Mouse (Mus musculus): ENCODE data around the gene Pdxdc1. TPM values are rescaled to one million over a fixed set of nuclear protein-coding genes. Genes with fewer than 3 reads are reported as not detected.
"Not testable (repeated sequence)": the region's sequence is repeated elsewhere in the genome, so short reads cannot be mapped to it uniquely, and the experiment has no call there.

Pdxdc1 gene
- polyA plus RNA-seq, 1 experiment: 281 TPM

- 13% methylated on average over 12 of the region's 12 CpGs for WGBS
- no peak for DNase-seq (ENCODE audit: low read depth, low spot score)
Measured at GRCm38 (mm10) chr16:13819806-13820500, 83.0 kb downstream of the Pdxdc1 start.

- no peak for DNase-seq (ENCODE audit: low read depth, low spot score)
- WGBS: under 1% methylated on average over 36 of the region's 36 CpGs
Measured at GRCm38 (mm10) chr16:13819394-13819743, 83.6 kb downstream of the Pdxdc1 start.

- under 1% methylated on average over 58 of the region's 58 CpGs for WGBS
- peak; percentile 83 for DNase-seq (ENCODE audit: low read depth, low spot score)
Measured at GRCm38 (mm10) chr16:13818560-13819393, 84.2 kb downstream of the Pdxdc1 start, which contains the start of gene Ntan1. Gene Ntan1 (plus strand): TSS chr16:13818845.

- no peak for DNase-seq (ENCODE audit: low read depth, low spot score)
- 92% methylated on average over 3 of the region's 3 CpGs for WGBS
Measured at GRCm38 (mm10) chr16:13813200-13813599, 89.7 kb downstream of the Pdxdc1 start.

- WGBS: 92% methylated on average over 6 of the region's 6 CpGs
Measured at GRCm38 (mm10) chr16:13812152-13812551, 90.8 kb downstream of the Pdxdc1 start.

GRCm38 (mm10) chr16:13808410-13808809 is 94.5 kb downstream of the Pdxdc1 start:
- 93% methylated on average over 7 of the region's 7 CpGs for WGBS
- no peak for DNase-seq (ENCODE audit: low read depth, low spot score)

More at GRCm38 (mm10) chr16:13812152-13812551, 90.8 kb downstream of the Pdxdc1 start:
- DNase-seq (ENCODE audit: low read depth, low spot score): no peak

- 81% methylated on average over 4 of the region's 4 CpGs for WGBS
- DNase-seq (ENCODE audit: low read depth, low spot score): no peak
Measured at GRCm38 (mm10) chr16:13807616-13808015, 95.3 kb downstream of the Pdxdc1 start.

GRCm38 (mm10) chr16:13804666-13805065 is 98.3 kb downstream of the Pdxdc1 start:
- WGBS: 78% methylated on average over 5 of the region's 5 CpGs

GRCm38 (mm10) chr16:13801231-13801630 is 101.7 kb downstream of the Pdxdc1 start:
- DNase-seq (ENCODE audit: low read depth, low spot score): no peak
- WGBS: 89% methylated on average over 4 of the region's 4 CpGs

More at GRCm38 (mm10) chr16:13804666-13805065, 98.3 kb downstream of the Pdxdc1 start:
- no peak for DNase-seq (ENCODE audit: low read depth, low spot score)

- no peak for DNase-seq (ENCODE audit: low read depth, low spot score)
- WGBS: 93% methylated on average over 5 of the region's 5 CpGs
Measured at GRCm38 (mm10) chr16:13796746-13797175, 106.2 kb downstream of the Pdxdc1 start.

GRCm38 (mm10) chr16:13793441-13793840 is 109.5 kb downstream of the Pdxdc1 start:
- WGBS: 76% methylated on average over 2 of the region's 2 CpGs
- DNase-seq (ENCODE audit: low read depth, low spot score): not testable (repeated sequence)

- WGBS: 78% methylated on average over 3 of the region's 3 CpGs
- DNase-seq (ENCODE audit: low read depth, low spot score): no peak
Measured at GRCm38 (mm10) chr16:13785932-13786331, 117.0 kb downstream of the Pdxdc1 start.

Other genes with a start within 250 kb of the Pdxdc1 start
- gene Parn, start 235.0 kb downstream of the Pdxdc1 start, polyA plus RNA-seq (2012; rRNA removed): 7.5 and 7.6 TPM in 2 replicates
- gene Bfar, start 231.3 kb downstream of the Pdxdc1 start, polyA plus RNA-seq (2012; rRNA removed): 21.5 and 24.8 TPM in 2 replicates
- gene 3110001I22Rik, start 231.2 kb downstream of the Pdxdc1 start, polyA plus RNA-seq (2012; rRNA removed): 1.6 and 2.2 TPM in 2 replicates
- 14.4 and 18.5 TPM in 2 replicates for gene Pla2g10, start 172.1 kb downstream of the Pdxdc1 start, polyA plus RNA-seq (2012; rRNA removed)
- gene Rrn3, start 122.4 kb downstream of the Pdxdc1 start, polyA plus RNA-seq (2012; rRNA removed): 7.7 and 8.5 TPM in 2 replicates
- 34.8 and 44.6 TPM in 2 replicates for gene Ntan1, start 84.3 kb downstream of the Pdxdc1 start, polyA plus RNA-seq (2012; rRNA removed)
- 4.6 and 5.4 TPM in 2 replicates for gene Mpv17l, start within 50 bp of the Pdxdc1 start, polyA plus RNA-seq (2012; rRNA removed)
- gene 2900011O08Rik, start 83.5 kb upstream of the Pdxdc1 start, polyA plus RNA-seq (2012; rRNA removed): 0.27 and 0.32 TPM in 2 replicates
- not detected in 2 replicates for gene Ifitm7, start 83.8 kb upstream of the Pdxdc1 start, polyA plus RNA-seq (2012; rRNA removed)

Data from large intestine, adult 2 months (tissue).